Mouse (Mus musculus): ENCODE measurements at regions not wholly inside any gene's neighbourhood (a gene's known extent, or its start where the extent isn't known, plus 50 kb on each side); places are given as distances from the start of the nearest gene placed in this dataset.

- Histone ChIP-seq H3K4me1 (ENCODE audit: control insufficient read depth, insufficient read depth, low read length) (peaks cover 23% of the 10 kb centered on the region), H3K36me3 (ENCODE audit: control insufficient read depth, insufficient read depth, low read length) (no peaks in the 10 kb centered on the region), H3K9me3 (replicated peaks; ENCODE audit: control insufficient read depth, low read length, poor library complexity, severe bottlenecking) (no peaks in the 10 kb centered on the region), H3K9ac (ENCODE audit: low read depth, low read length) (no peak overlapping the region), H3K27me3 (ENCODE audit: control insufficient read depth, insufficient read depth, low read depth, low read length) (no peaks in the 10 kb centered on the region), H3K27ac (ENCODE audit: low read length) (no peak overlapping the region), H3K4me2 (ENCODE audit: low read length) (no peak overlapping the region), H3K4me3 (ENCODE audit: low read depth, low read length) (no peak overlapping the region)
- ATAC-seq: no peak
- 79% methylated on average over 5 of the region's 5 CpGs for WGBS
Observed at GRCm38 (mm10) chr1:152167716-152168115, 77.8 kb upstream of the 1700025G04Rik start.

- H3K27ac ChIP-seq (ENCODE audit: low read length): peak overlapping the region; percentile 48
- H3K27me3 ChIP-seq (ENCODE audit: control insufficient read depth, insufficient read depth, low read depth, low read length): no peaks in the 10 kb centered on the region
- no peaks in the 10 kb centered on the region for H3K9me3 ChIP-seq (replicated peaks; ENCODE audit: control insufficient read depth, low read length, poor library complexity, severe bottlenecking)
- ATAC-seq: peak; percentile 84
- H3K36me3 ChIP-seq (ENCODE audit: control insufficient read depth, insufficient read depth, low read length): no peaks in the 10 kb centered on the region
- WGBS: 15% methylated on average over 5 of the region's 5 CpGs
- no peak overlapping the region for H3K9ac ChIP-seq (ENCODE audit: low read depth, low read length)
- no peak overlapping the region for H3K4me2 ChIP-seq (ENCODE audit: low read length)
- no peak overlapping the region for H3K4me3 ChIP-seq (ENCODE audit: low read depth, low read length)
- peaks cover 8% of the 10 kb centered on the region for H3K4me1 ChIP-seq (ENCODE audit: control insufficient read depth, insufficient read depth, low read length)
Observed at GRCm38 (mm10) chr1:152165490-152165905, 75.6 kb upstream of the 1700025G04Rik start.

- Histone ChIP-seq H3K4me2 (ENCODE audit: low read length) (no peak overlapping the region), H3K4me3 (ENCODE audit: low read depth, low read length) (no peak overlapping the region), H3K27ac (ENCODE audit: low read length) (peak overlapping the region; percentile 48), H3K36me3 (ENCODE audit: control insufficient read depth, insufficient read depth, low read length) (no peaks in the 10 kb centered on the region), H3K4me1 (ENCODE audit: control insufficient read depth, insufficient read depth, low read length) (peaks cover 8% of the 10 kb centered on the region), H3K9ac (ENCODE audit: low read depth, low read length) (no peak overlapping the region), H3K9me3 (replicated peaks; ENCODE audit: control insufficient read depth, low read length, poor library complexity, severe bottlenecking) (no peaks in the 10 kb centered on the region), H3K27me3 (ENCODE audit: control insufficient read depth, insufficient read depth, low read depth, low read length) (no peaks in the 10 kb centered on the region)
- WGBS: 20% methylated on average over 12 of the region's 12 CpGs
- ATAC-seq: peak; percentile 61
Observed at GRCm38 (mm10) chr1:152164843-152165489, 75.0 kb upstream of the 1700025G04Rik start.

GRCm38 (mm10) chr1:152164212-152164611, 74.3 kb upstream of the 1700025G04Rik start:
- no peak overlapping the region for H3K9ac ChIP-seq (ENCODE audit: low read depth, low read length)
- H3K4me3 ChIP-seq (ENCODE audit: low read depth, low read length): no peak overlapping the region
- 63% methylated on average over 5 of the region's 5 CpGs for whole genome bisulfite sequencing
- no peak overlapping the region for H3K27ac ChIP-seq (ENCODE audit: low read length)
- H3K4me2 ChIP-seq (ENCODE audit: low read length): no peak overlapping the region
- H3K36me3 ChIP-seq (ENCODE audit: control insufficient read depth, insufficient read depth, low read length): no peaks in the 10 kb centered on the region
- no peaks in the 10 kb centered on the region for H3K9me3 ChIP-seq (replicated peaks; ENCODE audit: control insufficient read depth, low read length, poor library complexity, severe bottlenecking)
- no peak for ATAC-seq
- H3K4me1 ChIP-seq (ENCODE audit: control insufficient read depth, insufficient read depth, low read length): peaks cover 8% of the 10 kb centered on the region
- H3K27me3 ChIP-seq (ENCODE audit: control insufficient read depth, insufficient read depth, low read depth, low read length): no peaks in the 10 kb centered on the region

- Histone ChIP-seq H3K4me2 (ENCODE audit: low read length) (no peak overlapping the region), H3K27ac (ENCODE audit: low read length) (no peak overlapping the region), H3K36me3 (ENCODE audit: control insufficient read depth, insufficient read depth, low read length) (no peaks in the 10 kb centered on the region), H3K9me3 (replicated peaks; ENCODE audit: control insufficient read depth, low read length, poor library complexity, severe bottlenecking) (no peaks in the 10 kb centered on the region), H3K4me3 (ENCODE audit: low read depth, low read length) (no peak overlapping the region), H3K4me1 (ENCODE audit: control insufficient read depth, insufficient read depth, low read length) (no peaks in the 10 kb centered on the region), H3K9ac (ENCODE audit: low read depth, low read length) (no peak overlapping the region), H3K27me3 (ENCODE audit: control insufficient read depth, insufficient read depth, low read depth, low read length) (no peaks in the 10 kb centered on the region)
- ATAC-seq: no peak
- WGBS: 86% methylated on average over 5 of the region's 5 CpGs
Observed at GRCm38 (mm10) chr1:152152474-152152873, 62.5 kb upstream of the 1700025G04Rik start.

GRCm38 (mm10) chr1:152148731-152149130, 58.8 kb upstream of the 1700025G04Rik start:
- no peak overlapping the region for H3K9ac ChIP-seq (ENCODE audit: low read depth, low read length)
- H3K27ac ChIP-seq (ENCODE audit: low read length): no peak overlapping the region
- H3K27me3 ChIP-seq (ENCODE audit: control insufficient read depth, insufficient read depth, low read depth, low read length): no peaks in the 10 kb centered on the region
- no peak overlapping the region for H3K4me2 ChIP-seq (ENCODE audit: low read length)
- H3K4me3 ChIP-seq (ENCODE audit: low read depth, low read length): no peak overlapping the region
- H3K4me1 ChIP-seq (ENCODE audit: control insufficient read depth, insufficient read depth, low read length): no peaks in the 10 kb centered on the region
- H3K9me3 ChIP-seq (replicated peaks; ENCODE audit: control insufficient read depth, low read length, poor library complexity, severe bottlenecking): no peaks in the 10 kb centered on the region
- no peak for ATAC-seq
- H3K36me3 ChIP-seq (ENCODE audit: control insufficient read depth, insufficient read depth, low read length): no peaks in the 10 kb centered on the region
- 80% methylated on average over 3 of the region's 3 CpGs for WGBS

GRCm38 (mm10) chr1:152140175-152140574, 50.2 kb upstream of the 1700025G04Rik start:
- Histone ChIP-seq H3K9me3 (replicated peaks; ENCODE audit: control insufficient read depth, low read length, poor library complexity, severe bottlenecking) (no peaks in the 10 kb centered on the region), H3K27ac (ENCODE audit: low read length) (no peak overlapping the region), H3K4me1 (ENCODE audit: control insufficient read depth, insufficient read depth, low read length) (no peaks in the 10 kb centered on the region), H3K36me3 (ENCODE audit: control insufficient read depth, insufficient read depth, low read length) (no peaks in the 10 kb centered on the region), H3K27me3 (ENCODE audit: control insufficient read depth, insufficient read depth, low read depth, low read length) (no peaks in the 10 kb centered on the region), H3K4me2 (ENCODE audit: low read length) (no peak overlapping the region), H3K4me3 (ENCODE audit: low read depth, low read length) (no peak overlapping the region), H3K9ac (ENCODE audit: low read depth, low read length) (no peak overlapping the region)
- no peak for ATAC-seq
- WGBS: 87% methylated on average over 5 of the region's 5 CpGs

Data from midbrain, embryonic 16.5 days (tissue).